Mouse (Mus musculus): ENCODE data around the gene D430041D05Rik.

GRCm38 (mm10) chr2:104163418-104163817 lies 247.4 kb downstream of the D430041D05Rik start:
- no peak for TF ChIP-seq POLR2A (IDR thresholded peaks at IDR 0.05; ENCODE audit: low read depth, low read length)
- TF ChIP-seq CTCF (IDR thresholded peaks at IDR 0.05; ENCODE audit: borderline replicate concordance, insufficient read depth, low read length), result no peak
